Mouse (Mus musculus): Measurements from ENCODE around the gene Sh3kbp1.
A peak's percentile ranks its signal among the peaks of the same experiment; 100 is the strongest.

Gene Sh3kbp1

GRCm38 (mm10) chrX:159932027-159932426, 305.0 kb downstream of the Sh3kbp1 start:
- no peak for DNase-seq

- no peak for DNase-seq
Measured at GRCm38 (mm10) chrX:159942569-159942968, 315.5 kb downstream of the Sh3kbp1 start.

GRCm38 (mm10) chrX:159943586-159943985, 316.5 kb downstream of the Sh3kbp1 start:
- DNase-seq = no peak

- no peak for DNase-seq
Measured at GRCm38 (mm10) chrX:159953546-159954429, 326.7 kb downstream of the Sh3kbp1 start.

- DNase-seq = no peak
Measured at GRCm38 (mm10) chrX:159954430-159954779, 327.3 kb downstream of the Sh3kbp1 start.

DNA sequence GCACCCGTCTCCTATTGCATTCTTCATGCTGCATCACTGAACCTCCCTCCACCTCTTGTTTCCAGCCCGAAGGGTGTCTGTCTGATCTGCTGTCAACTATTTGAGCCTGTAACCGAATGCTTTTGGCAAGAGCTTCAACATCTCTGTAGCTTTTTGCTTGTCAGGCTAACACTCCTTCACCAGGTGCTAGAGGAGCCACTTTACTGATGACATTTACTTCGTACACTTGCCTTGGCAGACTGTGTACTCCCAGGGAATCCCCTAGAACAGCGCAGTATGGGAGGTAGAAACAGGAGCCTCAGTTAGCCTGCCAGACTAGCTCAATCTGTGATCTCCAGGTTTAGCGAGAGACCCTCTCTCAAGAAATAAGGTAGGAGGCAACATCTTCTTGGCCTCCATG, 328.4 kb downstream of the Sh3kbp1 start:
- DNase-seq = no peak

GRCm38 (mm10) chrX:159961385-159961784, 334.3 kb downstream of the Sh3kbp1 start:
- no peak for DNase-seq

DNA sequence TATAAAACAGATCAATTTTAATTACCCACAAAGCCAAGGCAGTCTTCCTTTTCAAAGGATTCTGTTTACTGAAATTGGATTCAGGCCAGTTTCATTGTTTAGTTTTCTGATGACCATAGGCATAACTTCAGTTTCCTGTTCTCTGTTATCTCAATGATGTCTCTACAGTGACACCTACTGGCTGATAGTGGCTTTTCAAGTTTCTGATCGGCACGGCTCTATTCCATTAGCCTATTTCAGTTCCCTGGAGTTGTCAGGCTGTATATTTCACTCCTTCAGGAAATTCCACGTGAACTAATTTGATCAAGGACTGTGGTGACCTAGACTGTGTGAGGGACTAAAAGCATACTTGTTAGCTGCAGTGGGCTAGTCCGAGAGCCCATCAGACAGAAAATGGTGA, 336.2 kb downstream of the Sh3kbp1 start:
- DNase-seq = peak; percentile 61 to 69

GRCm38 (mm10) chrX:159963925-159964324, 336.9 kb downstream of the Sh3kbp1 start:
- DNase-seq = no peak

DNA sequence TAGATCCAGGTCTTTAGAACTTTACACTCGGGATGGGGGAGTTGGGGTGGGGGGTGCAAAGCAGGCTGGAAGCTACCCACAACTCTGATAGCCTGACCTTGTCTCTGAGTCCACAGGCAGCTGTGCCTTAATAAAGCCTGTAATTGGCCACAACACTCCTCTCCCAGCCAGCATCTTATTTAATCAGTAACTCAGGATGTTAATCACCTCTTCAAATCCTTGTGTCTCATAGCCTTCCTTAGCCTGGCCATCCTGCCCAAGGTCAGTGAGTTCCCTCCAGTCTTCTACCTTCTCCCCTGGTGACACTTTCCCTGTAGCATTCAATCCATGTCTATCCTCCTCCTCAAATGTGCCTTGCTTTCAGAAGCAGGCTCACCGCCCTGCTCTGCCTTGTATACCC, 342.0 kb downstream of the Sh3kbp1 start:
- DNase-seq = peak; percentile 27 to 44

GRCm38 (mm10) chrX:159971091-159971779, 344.2 kb downstream of the Sh3kbp1 start:
- peak; percentile 47 to 51 for DNase-seq

GRCm38 (mm10) chrX:159973730-159974129, 346.7 kb downstream of the Sh3kbp1 start:
- peak; percentile 27 to 41 for DNase-seq

GRCm38 (mm10) chrX:159976243-159976642, 349.2 kb downstream of the Sh3kbp1 start:
- DNase-seq = no peak

- peak; percentile 72 to 86 for DNase-seq
Measured at GRCm38 (mm10) chrX:159988002-159988960, 361.2 kb downstream of the Sh3kbp1 start, which contains the start of gene Map3k15. TSS of gene Map3k15 (plus strand) at chrX:159988433.

DNA sequence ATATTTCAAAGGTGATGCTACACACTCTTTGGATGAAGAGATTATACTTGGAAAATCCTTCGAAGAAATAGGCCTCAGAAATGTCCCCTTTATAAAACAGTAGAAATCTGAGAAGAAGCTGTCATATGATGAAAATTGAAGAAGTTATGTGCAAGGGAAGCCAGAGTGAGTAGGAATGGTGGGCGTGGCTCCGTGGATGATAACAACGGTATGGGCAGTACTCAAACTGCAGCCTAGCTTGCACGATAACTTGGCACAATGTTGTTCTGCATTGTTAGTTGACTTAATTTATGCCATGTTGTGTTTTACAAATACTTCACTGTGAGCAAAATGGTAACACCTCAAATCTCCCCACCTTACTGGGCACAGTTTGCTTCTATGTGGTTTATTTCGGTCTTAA, 368.7 kb downstream of the Sh3kbp1 start:
- DNase-seq = no peak

Measured in kidney, postnatal 36 days (tissue).